Mouse (Mus musculus): ENCODE results near the gene Gcdh. TPM values are rescaled to one million over a fixed set of nuclear protein-coding genes. Genes with fewer than 3 reads are reported as not detected.

Gene Gcdh
- polyA plus RNA-seq (2012; rRNA removed) = 130 and 142 TPM in 2 replicates

GRCm38 (mm10) chr8:84893709-84894134, at the start of gene Gcdh:
Gcdh (minus strand) TSS chr8:84893921.

GRCm38 (mm10) chr8:84936962-84937546, 43.3 kb upstream of the Gcdh start, which contains the start of gene Mast1:
Mast1 (minus strand) TSS chr8:84937359.

GRCm38 (mm10) chr8:84908421-84909161, 14.9 kb upstream of the Gcdh start, which contains the start of gene Dnase2a:
Dnase2a (plus strand) TSS chr8:84908560.

GRCm38 (mm10) chr8:84901752-84902151, 8.0 kb upstream of the Gcdh start, which contains the start of gene Klf1:
Klf1 (plus strand) TSS chr8:84901928.

GRCm38 (mm10) chr8:84871376-84872308, 22.1 kb downstream of the Gcdh start, which contains the start of gene Syce2:
Syce2 (plus strand) TSS chr8:84872111.

GRCm38 (mm10) chr8:84856864-84857441, 36.8 kb downstream of the Gcdh start, which contains the start of gene Farsa:
Farsa (plus strand) TSS chr8:84856989.

GRCm38 (mm10) chr8:84846722-84847572, 46.8 kb downstream of the Gcdh start, which contains the start of gene Calr:
Calr (minus strand) TSS chr8:84846934.

GRCm38 (mm10) chr8:84840248-84840999, 53.3 kb downstream of the Gcdh start, which contains the start of gene Rad23a:
Rad23a (minus strand) TSS chr8:84840665.

Other genes starting within 250 kb of the Gcdh start
- gene Ier2, start 231.1 kb downstream of the Gcdh start, polyA plus RNA-seq (2012; rRNA removed) = 43.1 and 48.5 TPM in 2 replicates
- 99.2 and 132 TPM in 2 replicates for gene Trmt1, start 207.6 kb downstream of the Gcdh start, polyA plus RNA-seq (2012; rRNA removed)
- 118 and 128 TPM in 2 replicates for gene Nacc1, start 206.1 kb downstream of the Gcdh start, polyA plus RNA-seq (2012; rRNA removed)
- gene Lyl1, start 192.5 kb downstream of the Gcdh start, polyA plus RNA-seq (2012; rRNA removed) = 8.4 and 9.0 TPM in 2 replicates
- 0.29 and 0.59 TPM in 2 replicates for gene G430095P16Rik, start 170.9 kb downstream of the Gcdh start, polyA plus RNA-seq (2012; rRNA removed)
- 42.4 and 55.8 TPM in 2 replicates for gene Nfix, start 93.6 kb downstream of the Gcdh start, polyA plus RNA-seq (2012; rRNA removed)
- gene Dand5, start 71.1 kb downstream of the Gcdh start, polyA plus RNA-seq (2012; rRNA removed) = 2.1 and 2.9 TPM in 2 replicates
- gene Gadd45gip1, start 62.4 kb downstream of the Gcdh start, polyA plus RNA-seq (2012; rRNA removed) = 40.4 and 47.3 TPM in 2 replicates
- gene Rad23a, start 53.3 kb downstream of the Gcdh start, polyA plus RNA-seq (2012; rRNA removed) = 58.2 and 66.6 TPM in 2 replicates
- 162 and 189 TPM in 2 replicates for gene Calr, start 47.0 kb downstream of the Gcdh start, polyA plus RNA-seq (2012; rRNA removed)
- 35.1 TPM in 2 replicates for gene Farsa, start 36.9 kb downstream of the Gcdh start, polyA plus RNA-seq (2012; rRNA removed)
- 1.3 and 1.9 TPM in 2 replicates for gene Syce2, start 21.8 kb downstream of the Gcdh start, polyA plus RNA-seq (2012; rRNA removed)
- gene Klf1, start 8.0 kb upstream of the Gcdh start, polyA plus RNA-seq (2012; rRNA removed) = 0.23 and 0.28 TPM in 2 replicates
- gene Dnase2a, start 14.6 kb upstream of the Gcdh start, polyA plus RNA-seq (2012; rRNA removed) = 13.5 and 17.0 TPM in 2 replicates
- 1.3 and 1.7 TPM in 2 replicates for gene Mast1, start 43.4 kb upstream of the Gcdh start, polyA plus RNA-seq (2012; rRNA removed)
- gene Rtbdn, start 53.1 kb upstream of the Gcdh start, polyA plus RNA-seq (2012; rRNA removed) = 0.21 and 0.81 TPM in 2 replicates
- gene Gm49661, start 75.5 kb upstream of the Gcdh start, polyA plus RNA-seq (2012; rRNA removed) = not detected in 2 replicates
- 119 and 140 TPM in 2 replicates for gene Prdx2, start 75.7 kb upstream of the Gcdh start, polyA plus RNA-seq (2012; rRNA removed)
- gene Rnaseh2a, start 75.8 kb upstream of the Gcdh start, polyA plus RNA-seq (2012; rRNA removed) = 41.0 and 42.0 TPM in 2 replicates
- gene Junb, start 84.8 kb upstream of the Gcdh start, polyA plus RNA-seq (2012; rRNA removed) = 231 and 249 TPM in 2 replicates
- gene Hook2, start 96.7 kb upstream of the Gcdh start, polyA plus RNA-seq (2012; rRNA removed) = 43.2 and 50.0 TPM in 2 replicates
- gene Best2, start 120.6 kb upstream of the Gcdh start, polyA plus RNA-seq (2012; rRNA removed) = 96.2 and 105 TPM in 2 replicates
- 110 TPM in 2 replicates for gene Asna1, start 131.4 kb upstream of the Gcdh start, polyA plus RNA-seq (2012; rRNA removed)
- 108 and 150 TPM in 2 replicates for gene Trir, start 132.9 kb upstream of the Gcdh start, polyA plus RNA-seq (2012; rRNA removed)
- 53.8 and 59.8 TPM in 2 replicates for gene Tnpo2, start 143.0 kb upstream of the Gcdh start, polyA plus RNA-seq (2012; rRNA removed)
- 59.9 and 71.0 TPM in 2 replicates for gene Fbxw9, start 166.1 kb upstream of the Gcdh start, polyA plus RNA-seq (2012; rRNA removed)
- gene Gm5741, start 174.1 kb upstream of the Gcdh start, polyA plus RNA-seq (2012; rRNA removed) = 0.72 TPM in 1 of 2 replicates, not detected in the other
- 53.6 and 68.0 TPM in 2 replicates for gene Dhps, start 177.8 kb upstream of the Gcdh start, polyA plus RNA-seq (2012; rRNA removed)
- gene Wdr83os, start 186.8 kb upstream of the Gcdh start, polyA plus RNA-seq (2012; rRNA removed) = 87.0 and 110 TPM in 2 replicates
- 29.5 and 29.6 TPM in 2 replicates for gene Wdr83, start 187.4 kb upstream of the Gcdh start, polyA plus RNA-seq (2012; rRNA removed)
- 70.9 and 73.4 TPM in 2 replicates for gene Man2b1, start 189.3 kb upstream of the Gcdh start, polyA plus RNA-seq (2012; rRNA removed)
- 0.57 and 1.0 TPM in 2 replicates for gene Zfp791, start 229.2 kb upstream of the Gcdh start, polyA plus RNA-seq (2012; rRNA removed)